Mouse (Mus musculus) myocyte (in vitro differentiated cells): ENCODE results near the gene Brk1. TPM values are rescaled to one million over a fixed set of nuclear protein-coding genes. Genes with fewer than 3 reads are reported as not detected.

ENCODE experiments used
- H3K27me3 ChIP-seq: one replicate; pipeline ENCODE4 v1.6.1; 2011; ENCODE audit not compliant: control insufficient read depth, insufficient read depth, insufficient read length
- H3K36me3 ChIP-seq: one replicate; pipeline ENCODE4 v1.6.1; 2011; ENCODE audit not compliant: control insufficient read depth, insufficient read depth
- H3K4me2 ChIP-seq: one replicate; pipeline ENCODE4 v1.6.1; 2011; ENCODE audit warnings: low read depth, control low read depth
- H3K4me3 ChIP-seq: one replicate; pipeline ENCODE4 v1.5.1; 2011; ENCODE audit warnings: mild to moderate bottlenecking, control low read depth, moderate library complexity
- H3K79me2 ChIP-seq: one replicate; pipeline ENCODE4 v1.6.1; 2011; ENCODE audit not compliant: control insufficient read depth, insufficient read depth
- H3ac ChIP-seq: one replicate; pipeline ENCODE4 v1.6.1; 2011; ENCODE audit not compliant: control insufficient read depth, insufficient read length
- CEBPB ChIP-seq: IDR thresholded peaks from 2 replicates; pipeline ENCODE4 v1.6.1; 2011; ENCODE audit warnings: mild to moderate bottlenecking, moderate library complexity; ENCODE audit not compliant: poor library complexity, insufficient read depth, severe bottlenecking
- E2F4 ChIP-seq: IDR thresholded peaks from one replicate; pipeline ENCODE4 v1.6.1; 2011; ENCODE audit warnings: mild to moderate bottlenecking, control low read depth, moderate library complexity; ENCODE audit not compliant: insufficient read depth
- MAX ChIP-seq: IDR thresholded peaks from one replicate; pipeline ENCODE4 v1.6.1; 2011; ENCODE audit warnings: low read depth, mild to moderate bottlenecking, control low read depth
- MYOD1 ChIP-seq, 3 experiments: IDR thresholded peaks; one replicate each; pipeline ENCODE4 v1.6.1; 2011; ENCODE audit warnings: control low read depth in 2 of 3, low read depth in 2 of 3, mild to moderate bottlenecking in 2 of 3, moderate library complexity in 1 of 3; ENCODE audit not compliant: insufficient read length in 2 of 3, control insufficient read depth in 1 of 3
- MYOG ChIP-seq, 3 experiments: IDR thresholded peaks; one replicate each; pipeline ENCODE4 v1.6.1; 2011; ENCODE audit warnings: control low read depth in 2 of 3, low read depth in 2 of 3, mild to moderate bottlenecking in 2 of 3; ENCODE audit not compliant: insufficient read length in 2 of 3, control insufficient read depth in 1 of 3, insufficient read depth in 1 of 3
- POLR2A ChIP-seq: IDR thresholded peaks from one replicate; pipeline ENCODE4 v1.6.1; 2011; ENCODE audit warnings: low read depth, mild to moderate bottlenecking, control low read depth, moderate library complexity; ENCODE audit not compliant: insufficient read length
- POLR2AphosphoS2 ChIP-seq: IDR thresholded peaks from one replicate; pipeline ENCODE4 v1.6.1; 2011; ENCODE audit warnings: low read depth, control low read depth; ENCODE audit not compliant: insufficient read length
- REST ChIP-seq: IDR thresholded peaks from one replicate; pipeline ENCODE4 v1.6.1; 2011; ENCODE audit warnings: mild to moderate bottlenecking, control low read depth, moderate library complexity; ENCODE audit not compliant: insufficient read depth, insufficient read length
- SRF ChIP-seq: IDR thresholded peaks from one replicate; pipeline ENCODE4 v1.6.1; 2011; ENCODE audit warnings: low read depth; ENCODE audit not compliant: control insufficient read depth, insufficient read length
- TCF12 ChIP-seq: IDR thresholded peaks from one replicate; pipeline ENCODE4 v1.6.1; 2011; ENCODE audit warnings: mild to moderate bottlenecking, control low read depth; ENCODE audit not compliant: poor library complexity, insufficient read depth, severe bottlenecking
- TCF3 ChIP-seq: IDR thresholded peaks from one replicate; pipeline ENCODE4 v1.6.1; 2011; ENCODE audit warnings: low read depth, control low read depth; ENCODE audit not compliant: insufficient read length
- USF1 ChIP-seq: IDR thresholded peaks from one replicate; pipeline ENCODE4 v1.6.1; 2011; ENCODE audit warnings: low read depth, mild to moderate bottlenecking, control low read depth, moderate library complexity
- polyA plus RNA-seq: library from polyadenylated mRNA; unstranded; fragments of >200 nt; fragmentation: generic; extraction: Trizol; gene quantifications from one replicate; pipeline ENCODE4 v1.2.1, GENCODE M21; 2012; ENCODE audit warnings: missing spikeins

Gene Brk1
- polyA plus RNA-seq, 1 experiment: 199 TPM

DNA sequence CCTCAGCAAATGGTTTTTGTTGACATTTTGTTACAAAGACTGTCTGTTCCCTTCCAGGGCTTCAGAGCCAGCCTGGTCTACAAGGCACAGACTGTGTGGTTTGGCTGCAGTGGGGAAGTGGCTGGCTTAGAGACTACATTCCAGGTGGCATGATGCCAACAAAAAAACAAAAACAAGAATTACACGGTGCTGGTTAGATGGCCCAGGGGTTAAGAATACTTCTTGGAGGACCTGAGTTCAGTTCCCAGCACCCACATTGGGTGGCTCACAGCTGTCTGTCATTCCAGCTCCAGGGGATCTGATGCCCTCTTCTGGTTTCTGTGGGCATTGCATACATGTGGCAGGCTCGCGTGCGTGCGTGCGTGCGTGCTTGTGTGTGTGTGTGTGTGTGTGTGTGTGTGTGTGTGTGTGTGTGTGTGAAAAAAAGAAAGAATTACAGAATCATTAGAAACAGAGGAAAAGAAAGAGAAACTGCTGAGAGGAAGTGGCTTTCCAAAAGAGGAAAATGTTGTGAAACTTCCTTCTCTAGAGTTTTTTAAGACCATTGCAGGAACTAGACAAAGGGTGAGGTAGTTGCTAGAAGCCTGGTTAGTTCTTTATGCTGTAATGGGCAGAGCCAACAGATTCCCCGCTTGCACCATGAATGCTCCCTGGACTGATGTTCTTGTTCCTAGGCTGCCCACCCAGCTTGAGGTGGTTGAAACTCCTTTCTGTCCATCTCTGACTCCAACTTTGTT is 58.6 kb downstream of the Brk1 start:
- H3K79me2 ChIP-seq: no peaks in the 10 kb centered on the region
- no peak for TF ChIP-seq MYOD1 (IDR thresholded peaks at IDR 0.05; ENCODE audit: control insufficient read depth in 1 of 3, insufficient read length in 2 of 3, low read depth in 2 of 3)
- TF ChIP-seq TCF3: no peak
- no peak for TF ChIP-seq MAX
- no peak for TF ChIP-seq POLR2AphosphoS2
- no peak for TF ChIP-seq MYOG (IDR thresholded peaks at IDR 0.05; ENCODE audit: control insufficient read depth in 1 of 3, insufficient read depth in 1 of 3, insufficient read length in 2 of 3, low read depth in 2 of 3)
- TF ChIP-seq POLR2A: no peak
- TF ChIP-seq SRF: no peak
- TF ChIP-seq E2F4: no peak
- no peak for TF ChIP-seq CEBPB
- TF ChIP-seq REST: no peak
- no peak for TF ChIP-seq TCF12
- TF ChIP-seq USF1: no peak
- H3K4me2 ChIP-seq: no peak overlapping the region
- no peaks in the 10 kb centered on the region for H3K36me3 ChIP-seq
- H3K4me3 ChIP-seq: no peak overlapping the region
- H3ac ChIP-seq: no peak overlapping the region
- H3K27me3 ChIP-seq: no peaks in the 10 kb centered on the region

DNA sequence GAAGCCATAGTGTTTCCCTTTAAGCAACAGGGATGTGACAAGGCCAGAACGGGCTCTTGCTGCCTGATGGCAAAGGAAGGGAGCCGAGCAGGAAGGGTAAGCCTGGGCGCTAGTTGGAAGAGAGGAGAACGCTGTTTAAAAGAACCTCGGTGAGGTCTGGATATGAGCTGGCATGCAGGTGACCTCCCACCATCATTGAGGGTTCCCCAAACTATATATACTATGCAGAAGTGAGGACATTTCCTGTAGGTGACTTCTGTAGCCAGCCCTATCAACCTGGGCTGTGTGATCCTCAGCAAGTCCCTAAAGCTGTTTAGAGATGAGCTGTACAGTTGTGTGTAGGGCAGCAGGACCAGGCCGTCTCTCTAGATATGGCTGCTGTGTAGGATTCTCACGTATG is 59.7 kb downstream of the Brk1 start:
- Histone ChIP-seq H3K79me2 (no peaks in the 10 kb centered on the region), H3K4me2 (no peak overlapping the region), H3ac (no peak overlapping the region), H3K27me3 (no peaks in the 10 kb centered on the region), H3K4me3 (no peak overlapping the region), H3K36me3 (no peaks in the 10 kb centered on the region)
- TF ChIP-seq CEBPB (no peak), SRF (no peak)

Other genes starting within 250 kb of the Brk1 start
- 32.1 TPM for gene Tada3, start 226.9 kb upstream of the Brk1 start, polyA plus RNA-seq
- gene Arpc4, start 226.7 kb upstream of the Brk1 start, polyA plus RNA-seq: 207 TPM
- gene Ttll3, start 215.5 kb upstream of the Brk1 start, polyA plus RNA-seq: 1.9 TPM
- gene Rpusd3, start 185.4 kb upstream of the Brk1 start, polyA plus RNA-seq: 11.7 TPM
- gene Cidec, start 169.0 kb upstream of the Brk1 start, polyA plus RNA-seq: not detected
- 92.7 TPM for gene Jagn1, start 162.2 kb upstream of the Brk1 start, polyA plus RNA-seq
- not detected for gene Il17re, start 146.3 kb upstream of the Brk1 start, polyA plus RNA-seq
- 73.0 TPM for gene Il17rc, start 133.3 kb upstream of the Brk1 start, polyA plus RNA-seq
- 78.2 TPM for gene Creld1, start 121.5 kb upstream of the Brk1 start, polyA plus RNA-seq
- gene Prrt3, start 102.8 kb upstream of the Brk1 start, polyA plus RNA-seq: 0.22 TPM
- gene Emc3, start 73.1 kb upstream of the Brk1 start, polyA plus RNA-seq: 86.5 TPM
- 2.3 TPM for gene Fancd2, start 73.1 kb upstream of the Brk1 start, polyA plus RNA-seq
- gene Fancd2os, start 4.1 kb upstream of the Brk1 start, polyA plus RNA-seq: 0.04 TPM
- 20.6 TPM for gene Vhl, start 19.2 kb downstream of the Brk1 start, polyA plus RNA-seq
- 17.0 TPM for gene Irak2, start 33.7 kb downstream of the Brk1 start, polyA plus RNA-seq
- 21.0 TPM for gene Tatdn2, start 92.3 kb downstream of the Brk1 start, polyA plus RNA-seq
- gene Ghrl, start 115.1 kb downstream of the Brk1 start, polyA plus RNA-seq: 0.35 TPM
- 229 TPM for gene Sec13, start 136.0 kb downstream of the Brk1 start, polyA plus RNA-seq